Mouse (Mus musculus) kidney, embryonic 16.5 days (tissue): ENCODE data around the gene Lurap1. TPM values are rescaled to one million over a fixed set of nuclear protein-coding genes. Genes with fewer than 3 reads are reported as not detected.

Experiments used
- ATAC-seq: fragments of 200-750 bp; cut with Nextera tagmentation; 2 replicates; pipeline ENCODE4 v1.8.0; 2017; ENCODE audit warnings: moderate TSS enrichment; ENCODE audit not compliant: low FRiP score, low TSS enrichment
- H3K27ac ChIP-seq: fragments of 300-500 bp; sonication (generic); 2 replicates; pipeline ENCODE4 v1.5.1; 2014; ENCODE audit warnings: low read length
- H3K27me3 ChIP-seq: fragments of 300-500 bp; sonication (generic); 2 replicates; pipeline ENCODE4 v1.6.1; 2014; ENCODE audit warnings: low read length, control low read depth, mixed read lengths; ENCODE audit not compliant: insufficient read depth
- H3K36me3 ChIP-seq: fragments of 300-500 bp; sonication (generic); 2 replicates; pipeline ENCODE4 v1.6.1; 2014; ENCODE audit warnings: low read length, control low read depth, mixed read lengths; ENCODE audit not compliant: insufficient read depth
- H3K4me1 ChIP-seq: fragments of 300-500 bp; sonication (generic); 2 replicates; pipeline ENCODE4 v1.6.1; 2014; ENCODE audit warnings: low read length, control low read depth, mixed read lengths; ENCODE audit not compliant: insufficient read depth
- H3K4me2 ChIP-seq: fragments of 300-500 bp; sonication (generic); replicated peaks from 2 replicates; pipeline ENCODE4 v1.6.1; 2014; ENCODE audit warnings: low read depth, low read length
- H3K4me3 ChIP-seq: fragments of 300-500 bp; sonication (generic); 2 replicates; pipeline ENCODE4 v1.5.1; 2014; ENCODE audit warnings: mild to moderate bottlenecking, low read length
- H3K9ac ChIP-seq: fragments of 300-500 bp; sonication (generic); replicated peaks from 2 replicates; pipeline ENCODE4 v1.6.1; 2014; ENCODE audit warnings: low read length
- H3K9me3 ChIP-seq: fragments of 300-500 bp; sonication (generic); 2 replicates; pipeline ENCODE4 v1.6.1; 2016; ENCODE audit warnings: low read length, control low read depth
- WGBS: fragments of 180-500 bp; shearing (Covaris S2); extraction: QIAGEN DNeasy Blood & Tissue Kit; methylation state at CpG from one replicate; pipeline ENCODE4 v1.1.7; 2014; 5-methylcytosine and 5-hydroxymethylcytosine counted together
- polyA plus RNA-seq: library from polyadenylated mRNA; unstranded; fragments of >200 nt; fragmentation: Nextera tagmentation; extraction: Ambion mirVana; gene quantifications from 2 replicates; pipeline ENCODE4 v1.2.1, GENCODE M21; 2015

Gene Lurap1
- polyA plus RNA-seq, 1 experiment from 2014 or later: 3.8 TPM

DNA sequence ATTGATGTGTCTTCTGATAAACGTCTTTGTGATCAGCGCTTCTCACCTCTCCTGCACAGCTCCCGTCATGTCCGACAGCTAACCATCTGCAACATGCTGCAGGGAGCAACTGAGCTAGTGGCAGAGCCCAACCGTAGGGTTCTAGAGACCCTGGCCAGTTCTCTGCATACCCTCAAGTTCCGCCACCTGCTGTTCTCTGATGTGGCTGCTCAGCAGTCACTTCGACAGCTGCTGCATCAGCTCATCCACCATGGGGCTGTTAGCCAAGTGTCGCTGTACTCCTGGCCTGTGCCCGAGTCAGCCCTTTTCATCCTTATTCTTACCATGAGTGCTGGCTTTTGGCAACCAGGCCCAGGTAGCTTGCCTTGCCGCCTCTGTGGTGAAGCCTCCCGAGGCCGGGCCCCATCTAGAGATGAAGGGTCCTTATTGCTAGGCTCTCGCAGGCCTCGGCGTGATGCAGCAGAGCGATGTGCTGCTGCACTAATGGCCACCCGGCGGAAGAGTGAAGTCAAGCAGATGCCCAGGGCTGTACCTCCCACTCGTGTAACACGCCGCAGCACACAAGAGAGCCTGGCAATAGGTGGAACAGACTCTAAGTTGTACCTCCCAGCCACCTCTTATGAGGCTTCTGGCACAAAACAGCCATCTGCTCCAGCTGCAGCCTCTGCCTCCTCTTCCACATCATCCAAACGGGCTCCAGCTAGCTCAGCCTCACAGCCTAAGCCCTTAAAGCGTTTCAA lies 62.5 kb downstream of the Lurap1 start:
- no peak for ATAC-seq
- Histone ChIP-seq H3K27ac (no peak overlapping the region), H3K9ac (no peak overlapping the region), H3K27me3 (no peaks in the 10 kb centered on the region), H3K4me2 (no peak overlapping the region), H3K4me1 (no peaks in the 10 kb centered on the region), H3K9me3 (no peaks in the 10 kb centered on the region), H3K36me3 (peaks cover 62% of the 10 kb centered on the region), H3K4me3 (no peak overlapping the region)
- WGBS: 91% methylated on average over 23 of the region's 23 CpGs

Other genes with a start within 250 kb of the Lurap1 start
- gene Dmbx1, start 211.4 kb downstream of the Lurap1 start, polyA plus RNA-seq: not detected in 2 replicates
- gene Faah, start 133.4 kb downstream of the Lurap1 start, polyA plus RNA-seq: 13.7 and 15.3 TPM in 2 replicates
- 21.2 and 22.8 TPM in 2 replicates for gene Nsun4, start 97.5 kb downstream of the Lurap1 start, polyA plus RNA-seq
- gene Uqcrh, start 76.3 kb downstream of the Lurap1 start, polyA plus RNA-seq: 505 and 583 TPM in 2 replicates
- gene Lrrc41, start 76.1 kb downstream of the Lurap1 start, polyA plus RNA-seq: 87.9 and 88.0 TPM in 2 replicates
- 34.7 and 35.6 TPM in 2 replicates for gene Rad54l, start 27.6 kb downstream of the Lurap1 start, polyA plus RNA-seq
- gene Pomgnt1, start 27.5 kb downstream of the Lurap1 start, polyA plus RNA-seq: 59.2 and 65.5 TPM in 2 replicates
- gene Tspan1, start 16.3 kb upstream of the Lurap1 start, polyA plus RNA-seq: 2.8 and 4.8 TPM in 2 replicates
- not detected in 2 replicates for gene 1700042G07Rik, start 22.0 kb upstream of the Lurap1 start, polyA plus RNA-seq
- not detected in 2 replicates for gene Gm49337, start 22.0 kb upstream of the Lurap1 start, polyA plus RNA-seq
- 21.9 and 22.2 TPM in 2 replicates for gene Pik3r3, start 70.3 kb upstream of the Lurap1 start, polyA plus RNA-seq